Mouse (Mus musculus) heart, postnatal 10 days (tissue): ENCODE data around the gene Fgfr2. TPM values are rescaled to one million over a fixed set of nuclear protein-coding genes. Genes with fewer than 3 reads are reported as not detected.
A peak's percentile ranks its signal among the peaks of the same experiment; 100 is the strongest.
"Not testable (repeated sequence)": the region's sequence is repeated elsewhere in the genome, so short reads cannot be mapped to it uniquely, and the experiment has no call there.

Source experiments
- DNase-seq, 2 experiments: peaks; one replicate each; pipeline ENCODE4 v3.0.0; 2021
- intact Hi-C: fragments of 180-260 bp; cut with DNase I; formaldehyde crosslinking; loops from one replicate; pipeline ENCODE4 v1.15.1; 2025
- total RNA-seq, 2 experiments: library from RNA; stranded (reverse); gene quantifications; 2 replicates each; pipeline ENCODE4 v1.2.3; 2021

Fgfr2 gene
- total RNA-seq, 2 experiments from 2014 or later: 6.2 to 6.3 TPM

DNA sequence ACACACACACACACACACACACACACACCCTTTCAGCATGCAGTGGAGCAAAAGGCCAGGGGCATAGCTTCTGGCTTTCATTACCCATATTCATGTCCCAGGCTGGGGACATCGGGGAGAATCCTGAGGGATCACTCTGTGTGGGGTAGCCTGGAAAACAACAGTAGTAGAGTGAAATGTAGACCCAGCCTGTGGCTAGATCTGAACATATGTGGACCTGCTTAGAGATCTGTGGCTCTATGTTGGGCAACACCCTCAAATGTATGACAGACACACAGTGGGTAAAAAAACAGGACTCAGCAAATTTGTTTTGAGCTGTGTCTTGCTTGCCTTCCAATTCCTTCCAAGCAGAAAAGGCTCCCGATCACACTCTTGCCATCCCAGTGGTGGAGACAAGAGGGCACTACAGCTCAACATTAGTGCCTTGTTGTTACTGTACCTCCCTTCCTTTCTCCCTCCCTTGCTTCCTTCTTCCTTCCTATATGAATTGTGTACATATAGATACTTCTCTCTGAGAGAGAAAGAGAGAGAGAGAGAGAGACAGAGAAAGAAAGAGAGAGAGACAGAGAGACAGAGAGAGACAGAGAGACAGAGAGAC lies 2000.8 kb downstream of the Fgfr2 start:
- no peak for DNase-seq
- intact Hi-C loops: no loop called here

DNA sequence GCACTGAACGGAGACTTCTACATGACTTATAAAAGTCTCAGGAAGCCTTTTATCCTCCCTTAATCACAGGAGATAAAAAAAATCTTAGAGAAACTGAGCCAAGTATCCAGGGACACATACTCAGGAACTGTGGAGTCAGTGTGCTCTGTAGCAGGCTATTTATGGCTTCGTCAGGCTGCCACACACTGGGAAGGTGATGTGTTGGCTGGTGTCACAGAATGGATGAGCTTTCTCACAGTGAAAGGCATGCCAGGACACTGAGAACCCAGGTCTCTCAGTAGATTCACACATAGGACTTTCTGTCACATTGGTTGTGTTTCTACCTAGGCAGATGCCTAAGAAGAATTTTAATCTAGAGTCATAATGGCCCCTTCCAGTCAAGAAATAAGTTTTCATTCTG lies 2008.7 kb downstream of the Fgfr2 start:
- peak; percentile 9 to 11 for DNase-seq
- intact Hi-C loops: loop anchor here (10.0 kb wide), 1 partner anchor 210 kb away; the partner anchor contains the start of genes Cuzd1 and Fam24b

DNA sequence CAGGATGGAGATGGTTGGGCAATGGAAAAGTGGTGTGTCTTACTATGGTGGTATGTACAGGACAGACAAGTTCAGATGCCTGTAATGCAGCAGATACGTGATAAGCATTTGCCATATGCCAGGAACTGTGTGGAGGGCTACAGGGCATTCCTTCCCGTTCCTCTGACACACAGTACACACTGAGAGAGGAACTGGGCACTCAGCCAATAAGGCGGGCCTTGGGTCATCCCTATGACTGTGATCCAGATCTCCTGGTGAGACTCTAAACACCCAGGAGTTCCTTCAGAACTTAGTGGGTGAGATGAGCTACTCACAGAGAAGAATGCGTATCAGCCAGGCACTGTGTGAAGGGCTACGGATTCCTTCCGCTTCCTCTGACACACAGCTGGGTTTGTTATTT lies 2009.5 kb downstream of the Fgfr2 start:
- DNase-seq: peak; percentile 11 to 14
- intact Hi-C loops: loop anchor here (10.0 kb wide), 1 partner anchor 211 kb away; the partner anchor contains the start of genes Cuzd1 and Fam24b

DNA sequence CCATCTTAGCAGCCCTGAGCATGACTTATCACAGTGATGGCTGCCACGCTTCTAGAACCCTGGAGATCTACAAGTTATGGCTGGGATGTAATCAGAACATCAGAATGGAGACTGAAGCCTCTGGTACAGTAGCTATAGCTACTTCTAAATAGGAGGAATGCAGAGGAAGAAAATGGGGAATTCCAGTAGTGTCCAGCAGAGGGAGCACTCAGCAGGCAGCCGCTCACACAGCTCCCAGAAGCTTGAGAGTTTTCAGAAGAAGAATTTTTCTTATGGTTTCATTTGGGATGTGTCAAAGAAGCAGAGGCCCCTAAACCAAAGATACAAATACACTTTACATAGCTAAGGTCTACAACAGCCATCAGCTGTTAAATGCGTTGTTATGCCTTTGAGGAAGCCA lies 2010.7 kb downstream of the Fgfr2 start:
- intact Hi-C loops: loop anchor here (10.0 kb wide), 1 partner anchor 212 kb away; the partner anchor contains the start of genes Cuzd1 and Fam24b
- peak; percentile 48 to 73 for DNase-seq

DNA sequence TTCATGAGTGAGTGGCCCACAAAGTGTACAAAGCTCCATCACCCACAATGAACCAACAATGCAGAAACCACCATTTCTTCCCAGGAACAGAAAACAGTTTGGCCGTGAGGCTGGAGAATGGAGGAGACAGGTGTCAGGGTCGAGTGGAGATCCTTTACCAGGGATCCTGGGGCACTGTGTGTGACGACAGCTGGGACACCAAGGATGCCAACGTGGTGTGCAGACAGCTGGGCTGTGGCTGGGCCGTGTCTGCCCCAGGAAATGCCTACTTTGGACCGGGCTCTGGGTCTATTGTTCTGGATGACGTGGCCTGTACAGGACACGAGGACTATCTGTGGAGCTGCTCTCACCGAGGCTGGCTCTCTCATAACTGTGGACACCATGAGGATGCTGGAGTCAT lies 2040.7 kb downstream of the Fgfr2 start:
- DNase-seq, intact Hi-C loops: not testable (repeated sequence)

DNA sequence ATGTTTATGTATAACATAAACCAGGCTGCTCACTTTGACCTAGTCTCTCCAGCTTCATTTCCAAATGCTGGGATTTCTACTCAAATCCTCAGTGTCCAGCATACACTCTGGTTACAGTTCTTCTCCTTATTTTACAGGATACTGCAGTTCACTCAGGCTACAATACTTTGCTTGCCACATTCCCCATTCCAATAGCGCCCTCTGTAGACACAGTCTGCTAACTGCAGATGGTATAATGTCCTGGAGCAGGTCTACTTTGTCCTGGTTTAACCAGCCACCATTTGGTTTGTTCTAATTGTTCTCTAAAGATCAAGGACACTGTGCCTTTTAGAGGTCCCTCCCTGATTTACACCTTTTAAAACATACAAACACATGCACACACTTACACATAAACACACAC lies 2047.2 kb downstream of the Fgfr2 start:
- peak; percentile 26 to 36 for DNase-seq
- intact Hi-C loops: no loop called here

DNA sequence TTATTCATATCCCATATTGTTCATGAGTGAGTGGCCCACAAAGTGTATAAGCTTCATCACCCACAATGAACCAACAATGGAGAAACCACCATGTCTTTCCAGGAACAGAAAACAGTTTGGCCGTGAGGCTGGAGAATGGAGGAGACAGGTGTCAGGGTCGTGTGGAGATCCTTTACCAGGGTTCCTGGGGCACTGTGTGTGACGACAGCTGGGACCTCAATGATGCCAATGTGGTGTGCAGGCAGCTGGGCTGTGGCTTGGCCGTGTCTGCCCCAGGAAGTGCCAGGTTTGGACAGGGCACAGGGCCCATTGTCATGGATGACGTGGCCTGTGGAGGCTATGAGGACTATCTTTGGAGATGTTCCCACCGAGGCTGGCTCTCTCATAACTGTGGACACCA lies 2049.1 kb downstream of the Fgfr2 start:
- DNase-seq, intact Hi-C loops: not testable (repeated sequence)

DNA sequence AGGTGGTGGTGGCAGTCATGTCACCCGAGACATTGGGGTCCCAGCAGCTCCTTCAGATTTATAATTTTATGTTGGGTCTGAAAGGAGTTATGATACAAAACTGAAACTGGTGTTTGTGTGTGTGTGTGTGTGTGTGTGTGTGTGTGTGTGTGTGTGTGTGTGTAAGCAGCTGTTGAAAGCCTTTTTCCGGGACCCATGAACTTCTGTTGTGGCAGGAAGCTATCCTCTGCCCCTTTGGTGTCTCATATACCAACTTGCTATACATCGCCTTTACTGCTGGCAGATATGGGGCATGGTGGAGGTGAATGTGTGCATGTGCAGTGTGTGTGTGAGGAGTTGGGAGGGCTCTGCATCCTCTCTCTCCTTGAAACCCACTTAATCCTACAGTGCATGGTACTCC lies 2049.7 kb downstream of the Fgfr2 start:
- intact Hi-C loops: not testable (repeated sequence)
- peak in 1 of 2 experiments; percentile 5 for DNase-seq

DNA sequence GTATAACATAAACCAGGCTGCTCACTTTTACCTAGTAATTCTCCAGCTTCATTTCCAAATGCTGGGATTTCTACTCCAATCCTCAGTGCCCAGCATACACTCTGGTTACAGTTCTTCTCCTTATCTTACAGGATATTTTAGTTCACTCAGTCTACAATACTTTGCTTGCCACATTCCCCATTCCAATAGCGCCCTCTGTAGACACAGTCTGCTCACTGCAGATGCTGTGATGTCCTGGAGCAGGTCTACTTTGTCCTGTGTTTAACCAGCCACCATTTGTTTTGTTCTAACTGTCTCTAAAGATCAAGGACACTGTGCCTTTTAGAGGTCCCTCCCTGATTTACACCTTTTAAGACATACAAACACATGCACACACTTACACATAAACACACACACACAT lies 2055.0 kb downstream of the Fgfr2 start:
- intact Hi-C loops: loop anchor here (5.0 kb wide), 1 partner anchor 296 kb away; the partner anchor contains the start of gene Btbd16

DNA sequence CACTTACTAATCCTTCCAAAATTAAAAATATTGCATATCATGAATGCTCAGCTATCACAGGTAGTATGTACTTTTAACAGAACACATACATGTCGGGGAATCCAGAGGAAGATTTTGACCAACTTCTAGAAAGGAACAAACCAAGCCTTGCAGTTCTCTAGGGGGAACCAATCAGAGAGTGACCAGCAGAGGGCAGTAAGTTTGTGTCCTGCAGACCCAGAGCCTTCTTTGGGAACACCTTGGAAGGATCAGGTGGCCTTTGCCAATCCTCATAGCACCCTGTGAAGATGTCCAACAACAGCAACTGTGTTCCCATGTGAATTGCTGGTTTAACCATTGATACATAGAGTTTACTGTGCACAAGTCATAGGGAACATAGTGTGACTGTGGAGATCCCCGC lies 2060.6 kb downstream of the Fgfr2 start:
- peak in 1 of 2 experiments; percentile 15 for DNase-seq
- intact Hi-C loops: no loop called here

More for the DNA sequence above, 2055.0 kb downstream of the Fgfr2 start:
- DNase-seq: peak; percentile 40 to 61

DNA sequence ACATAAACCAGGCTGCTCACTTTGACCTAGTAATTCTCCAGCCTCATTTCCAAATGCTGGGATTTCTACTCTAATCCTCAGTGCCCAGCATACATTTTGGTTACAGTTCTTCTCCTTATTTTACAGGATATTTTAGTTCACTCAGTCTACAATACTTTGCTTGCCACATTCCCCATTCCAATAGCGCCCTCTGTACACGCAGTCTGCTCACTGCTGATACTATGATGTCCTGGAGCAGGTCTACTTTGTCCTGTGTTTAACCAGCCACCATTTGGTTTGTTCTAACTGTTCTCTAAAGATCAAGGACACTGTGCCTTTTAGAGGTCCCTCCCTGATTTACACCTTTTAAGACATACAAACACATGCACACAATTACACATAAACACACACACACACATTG lies 2063.3 kb downstream of the Fgfr2 start:
- peak; percentile 37 to 45 for DNase-seq
- intact Hi-C loops: not testable (repeated sequence)

DNA sequence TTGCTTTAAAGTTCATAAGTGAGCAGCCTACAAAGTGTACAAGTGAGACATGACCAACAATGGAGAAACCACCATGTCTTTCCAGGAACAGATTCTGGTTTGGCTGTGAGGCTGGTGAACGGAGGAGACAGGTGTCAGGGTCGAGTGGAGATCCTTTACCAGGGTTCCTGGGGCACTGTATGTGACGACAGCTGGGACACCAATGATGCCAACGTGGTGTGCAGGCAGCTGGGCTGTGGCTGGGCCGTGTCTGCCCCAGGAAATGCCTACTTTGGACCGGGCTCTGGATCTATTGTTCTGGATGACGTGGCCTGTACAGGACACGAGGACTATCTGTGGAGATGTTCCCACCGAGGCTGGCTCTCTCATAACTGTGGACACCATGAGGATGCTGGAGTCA lies 2065.2 kb downstream of the Fgfr2 start:
- DNase-seq, intact Hi-C loops: not testable (repeated sequence)

DNA sequence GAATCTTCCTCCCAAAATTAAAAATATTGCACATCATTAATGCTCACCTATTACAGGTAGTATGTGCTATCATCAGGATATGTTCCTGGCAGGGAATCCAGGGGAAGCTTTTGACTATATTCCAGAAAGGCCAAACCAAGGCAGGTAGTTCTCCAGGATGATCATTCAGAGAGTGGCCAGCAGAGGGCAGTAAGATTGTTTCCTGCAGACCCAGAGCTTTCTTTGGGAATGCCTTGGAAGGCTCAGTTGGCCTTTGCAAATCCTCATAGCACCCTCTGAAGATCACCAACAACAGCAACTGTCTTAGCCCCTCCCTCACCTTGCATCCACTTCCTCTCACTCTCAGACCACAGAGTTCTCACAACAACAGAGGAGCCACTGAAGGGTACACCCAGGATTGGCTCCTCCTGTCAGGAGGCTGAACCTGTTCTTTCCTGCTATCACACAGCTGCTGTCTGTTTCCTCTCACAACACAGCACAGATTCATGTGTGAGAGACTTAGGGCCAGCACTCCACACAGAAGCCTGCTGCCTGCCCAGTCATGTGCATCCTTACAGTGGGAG lies 2068.3 kb downstream of the Fgfr2 start:
- intact Hi-C loops: no loop called here

DNA sequence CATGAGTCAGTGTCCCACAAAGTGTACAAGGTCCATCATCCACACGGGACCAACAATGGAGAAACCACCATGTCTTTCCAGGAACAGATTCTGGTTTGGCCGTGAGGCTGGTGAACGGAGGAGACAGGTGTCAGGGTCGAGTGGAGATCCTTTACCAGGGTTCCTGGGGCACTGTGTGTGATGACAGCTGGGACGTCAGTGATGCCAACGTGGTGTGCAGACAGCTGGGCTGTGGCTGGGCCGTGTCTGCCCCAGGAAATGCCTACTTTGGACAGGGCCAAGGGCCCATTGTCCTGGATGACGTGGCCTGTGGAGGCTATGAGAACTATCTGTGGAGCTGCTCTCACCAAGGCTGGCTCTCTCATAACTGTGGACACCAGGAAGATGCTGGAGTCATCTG lies 2073.3 kb downstream of the Fgfr2 start:
- DNase-seq, intact Hi-C loops: not testable (repeated sequence)

More for the DNA sequence above, 2068.3 kb downstream of the Fgfr2 start:
- DNase-seq: no peak

DNA sequence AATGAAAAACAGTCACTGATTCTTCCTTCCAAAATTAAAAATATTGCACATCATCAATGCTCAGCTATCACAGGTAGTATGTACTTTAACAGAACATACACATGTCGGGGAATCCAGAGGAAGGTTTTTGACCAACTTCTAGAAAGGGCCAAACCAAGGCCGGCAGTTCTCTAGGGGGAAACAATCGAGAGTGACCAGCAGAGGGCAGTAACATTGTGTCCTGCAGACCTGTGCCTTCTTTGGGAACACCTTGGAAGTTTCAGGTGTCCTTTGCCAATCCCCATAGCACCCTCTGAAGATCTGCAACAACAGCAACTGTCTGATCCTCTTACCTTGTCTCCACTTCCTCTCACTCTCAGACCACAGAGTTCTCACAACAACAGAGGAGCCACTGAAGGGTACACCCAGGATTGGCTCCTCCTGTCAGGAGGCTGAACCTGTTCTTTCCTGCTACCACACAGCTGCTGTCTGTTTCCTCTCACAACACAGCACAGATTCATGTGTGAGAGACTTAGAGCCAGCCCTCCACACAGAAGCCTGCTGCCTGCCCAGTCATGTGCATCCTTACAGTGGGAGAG lies 2077.8 kb downstream of the Fgfr2 start:
- DNase-seq: peak in 1 of 2 experiments; percentile 15
- intact Hi-C loops: not testable (repeated sequence)

DNA sequence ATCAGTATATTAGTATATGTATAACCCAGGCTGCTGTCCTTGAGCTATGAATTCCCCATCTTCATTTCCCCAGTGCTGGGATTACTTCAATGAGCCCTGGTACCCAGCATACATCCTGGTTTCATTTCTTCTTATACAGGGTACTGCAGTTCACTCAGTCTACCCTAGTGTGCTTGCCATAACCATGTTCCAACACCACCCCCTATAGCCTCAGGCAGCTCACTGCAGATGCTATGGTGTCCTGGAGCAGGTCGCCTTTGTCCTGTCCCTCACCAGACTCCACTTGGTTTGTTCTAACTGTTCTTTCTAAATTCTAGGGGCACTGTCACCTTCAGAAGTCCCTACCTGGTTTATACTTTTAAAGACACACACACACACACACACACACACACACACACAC lies 2080.5 kb downstream of the Fgfr2 start:
- intact Hi-C loops: loop anchor here (1.0 to 2.0 kb wide), 3 partner anchors 48 to 272 kb away; no protein-coding TSS in a partner anchor
- peak; percentile 15 to 18 for DNase-seq

DNA sequence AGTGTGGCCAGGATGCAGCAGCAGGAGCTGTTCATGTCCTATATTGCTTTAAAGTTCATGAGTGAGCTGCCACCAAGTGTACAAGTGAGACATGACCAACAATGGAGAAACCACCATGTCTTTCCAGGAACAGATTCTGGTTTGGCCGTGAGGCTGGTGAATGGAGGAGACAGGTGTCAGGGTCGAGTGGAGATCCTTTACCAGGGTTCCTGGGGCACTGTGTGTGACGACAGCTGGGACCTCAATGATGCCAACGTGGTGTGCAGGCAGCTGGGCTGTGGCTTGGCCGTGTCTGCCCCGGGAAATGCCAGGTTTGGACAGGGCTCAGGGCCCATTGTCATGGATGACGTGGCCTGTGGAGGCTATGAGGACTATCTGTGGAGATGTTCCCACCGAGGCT lies 2082.4 kb downstream of the Fgfr2 start:
- intact Hi-C loops, DNase-seq: not testable (repeated sequence)

DNA sequence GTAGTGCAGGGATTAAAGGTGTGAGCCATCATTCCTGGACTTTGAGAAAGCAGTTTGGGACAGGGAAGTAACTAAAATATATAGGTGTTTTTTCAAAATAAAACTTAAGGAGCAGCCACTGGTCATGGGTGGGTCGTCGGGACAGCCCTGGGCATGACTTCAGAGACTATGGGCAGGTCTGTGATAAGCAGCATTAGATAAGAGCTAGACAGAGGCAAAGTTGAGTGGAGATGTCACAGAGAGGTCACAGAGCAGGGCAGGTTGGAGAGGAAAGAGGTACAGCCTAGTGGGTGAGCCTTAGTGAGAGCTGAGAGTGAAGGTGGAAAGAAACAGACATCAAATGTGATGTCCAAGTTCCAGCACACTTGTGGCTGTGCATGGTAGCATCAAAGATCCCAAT lies 2086.1 kb downstream of the Fgfr2 start:
- intact Hi-C loops: loop anchor here (5.0 kb wide), 1 partner anchor 120 kb away; no protein-coding TSS in a partner anchor

DNA sequence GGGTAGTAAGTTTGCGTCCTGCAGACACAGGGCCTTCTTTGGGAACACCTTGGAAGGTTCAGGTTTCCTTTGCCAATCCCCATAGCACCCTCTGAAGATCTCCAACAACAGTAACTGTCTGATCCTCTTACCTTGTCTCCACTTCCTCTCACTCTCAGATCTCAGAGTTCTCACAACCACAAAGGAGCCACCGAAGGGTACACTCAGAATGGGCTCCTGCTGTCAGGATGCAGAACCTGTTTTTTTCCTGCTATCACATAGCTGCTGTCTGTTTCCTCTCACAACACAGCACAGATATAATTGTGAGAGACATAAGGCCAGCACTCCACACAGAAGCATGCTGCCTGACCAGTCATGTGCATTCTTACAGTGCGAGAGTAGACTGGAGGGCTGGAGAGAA lies 2086.8 kb downstream of the Fgfr2 start:
- no peak for DNase-seq
- intact Hi-C loops: loop anchor here (5.0 kb wide), 1 partner anchor 119 kb away; no protein-coding TSS in a partner anchor

More for the DNA sequence above, 2086.1 kb downstream of the Fgfr2 start:
- DNase-seq: no peak

DNA sequence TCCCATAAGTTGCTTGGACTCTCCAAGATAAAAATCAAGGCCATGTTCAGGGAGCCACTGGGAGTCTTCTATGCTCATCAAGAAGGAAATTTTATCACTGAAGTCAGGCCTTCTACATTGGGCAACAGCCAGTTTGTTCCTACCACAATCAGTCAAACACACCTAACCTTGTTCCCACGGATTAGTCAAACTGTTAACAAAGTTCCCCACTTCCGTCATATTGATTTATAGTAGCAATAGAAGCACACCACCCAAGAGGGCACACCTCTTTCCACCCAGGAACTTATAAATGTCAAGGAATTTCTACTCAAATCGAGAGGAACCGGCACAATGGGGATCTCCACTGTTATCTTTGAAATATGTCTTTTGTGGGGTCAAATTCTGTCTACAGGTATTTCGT lies 2091.4 kb downstream of the Fgfr2 start, which contains the start of gene Dmbt1:
Gene Dmbt1, plus strand, starts transcription at position 299 of the 400 bp plus-strand sequence.
- intact Hi-C loops: no loop called here
- DNase-seq: no peak

DNA sequence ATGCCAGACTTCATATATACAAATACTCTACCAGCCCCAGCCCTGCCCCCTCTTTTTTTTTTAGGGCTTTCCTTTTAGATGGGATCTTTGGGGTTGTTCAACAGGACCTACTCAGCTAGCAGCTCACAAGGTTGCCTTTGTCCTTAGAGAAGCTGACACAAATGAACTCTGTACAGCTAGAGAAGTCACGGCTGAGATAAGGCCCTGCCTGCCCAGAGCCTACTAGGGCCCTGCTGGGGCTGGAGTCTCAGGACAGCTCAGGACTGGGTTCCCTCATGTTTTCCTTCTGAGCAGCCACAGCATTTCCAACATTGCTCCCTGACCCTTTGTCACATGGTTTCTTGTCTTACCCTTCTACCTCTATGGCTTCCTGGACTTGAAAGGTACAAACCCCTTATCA lies 2095.6 kb downstream of the Fgfr2 start:
- intact Hi-C loops: no loop called here
- DNase-seq: no peak
